Mouse (Mus musculus) adipocyte (in vitro differentiated cells): ENCODE data around the gene Mrps25.

ENCODE experiments used
- DNase-seq: peaks from one replicate; pipeline ENCODE4 v3.0.0-alpha.2; 2016; ENCODE audit warnings: low spot score

Gene Mrps25

GRCm38 (mm10) chr6:92183621-92184131 lies at the start of gene Mrps25:
TSS of gene Mrps25 (minus strand) at chr6:92184033.
- peak; percentile 76 for DNase-seq

GRCm38 (mm10) chr6:92231762-92232161 lies 47.9 kb upstream of the Mrps25 start:
- no peak for DNase-seq

- no peak for DNase-seq
These were observed 47.5 kb upstream of the Mrps25 start for GRCm38 (mm10) chr6:92231356-92231755.

GRCm38 (mm10) chr6:92229586-92229985 lies 45.8 kb upstream of the Mrps25 start:
- no peak for DNase-seq

GRCm38 (mm10) chr6:92229103-92229502 lies 45.3 kb upstream of the Mrps25 start:
- no peak for DNase-seq

GRCm38 (mm10) chr6:92224981-92225380 lies 41.1 kb upstream of the Mrps25 start:
- DNase-seq = no peak

- DNase-seq = no peak
These were observed 38.2 kb upstream of the Mrps25 start for GRCm38 (mm10) chr6:92222021-92222420.

- DNase-seq = no peak
These were observed 37.8 kb upstream of the Mrps25 start for GRCm38 (mm10) chr6:92221604-92222003.

GRCm38 (mm10) chr6:92219445-92219844 lies 35.6 kb upstream of the Mrps25 start:
- DNase-seq = peak; percentile 78

GRCm38 (mm10) chr6:92214773-92215449 lies 31.1 kb upstream of the Mrps25 start, which contains the start of gene Rbsn:
TSS of gene Rbsn (minus strand) at chr6:92214925.
- DNase-seq = peak; percentile 93

- DNase-seq = peak; percentile 27
These were observed 30.4 kb upstream of the Mrps25 start for GRCm38 (mm10) chr6:92214055-92214772.

GRCm38 (mm10) chr6:92199414-92199813 lies 15.6 kb upstream of the Mrps25 start:
- DNase-seq = no peak

GRCm38 (mm10) chr6:92184178-92184577 lies 345 bp upstream of the Mrps25 start:
- peak; percentile 43 for DNase-seq

GRCm38 (mm10) chr6:92176450-92176849 lies 7.4 kb downstream of the Mrps25 start:
- DNase-seq = no peak

GRCm38 (mm10) chr6:92162724-92163123 lies 21.1 kb downstream of the Mrps25 start:
- no peak for DNase-seq

GRCm38 (mm10) chr6:92158801-92159200 lies 25.0 kb downstream of the Mrps25 start:
- no peak for DNase-seq

GRCm38 (mm10) chr6:92153774-92154173 lies 30.1 kb downstream of the Mrps25 start:
- DNase-seq = no peak

- no peak for DNase-seq
These were observed 38.0 kb downstream of the Mrps25 start for GRCm38 (mm10) chr6:92145881-92146280.

GRCm38 (mm10) chr6:92136356-92136755 lies 47.5 kb downstream of the Mrps25 start:
- DNase-seq = no peak

GRCm38 (mm10) chr6:92133617-92134016 lies 50.2 kb downstream of the Mrps25 start:
- DNase-seq = no peak

GRCm38 (mm10) chr6:92132021-92132911 lies 51.6 kb downstream of the Mrps25 start:
- no peak for DNase-seq

GRCm38 (mm10) chr6:92131456-92131855 lies 52.4 kb downstream of the Mrps25 start:
- DNase-seq = no peak
